Mouse (Mus musculus) ES-E14 (cell line): ENCODE measurements around the gene Fut8.

ENCODE experiments used
- CHD2 ChIP-seq: IDR thresholded peaks from 2 replicates; pipeline ENCODE4 v1.6.1; 2014; ENCODE audit warnings: mild to moderate bottlenecking, low read depth, low read length, inconsistent platforms
- HCFC1 ChIP-seq: IDR thresholded peaks from 2 replicates; pipeline ENCODE4 v1.6.1; 2012; ENCODE audit warnings: low read length, inconsistent platforms, borderline replicate concordance; ENCODE audit not compliant: insufficient read depth
- MAFK ChIP-seq: IDR thresholded peaks from 2 replicates; pipeline ENCODE4 v1.6.1; 2014; ENCODE audit warnings: mild to moderate bottlenecking, low read depth, low read length, inconsistent platforms; ENCODE audit not compliant: insufficient read depth
- ZNF384 ChIP-seq: IDR thresholded peaks from 2 replicates; pipeline ENCODE4 v1.6.1; 2012; ENCODE audit warnings: low read depth, low read length, inconsistent platforms

GRCm38 (mm10) chr12:77498153-77498552 lies 260.2 kb downstream of the Fut8 start:
- TF ChIP-seq CHD2 (no peak), HCFC1 (no peak), MAFK (no peak), ZNF384 (no peak)
